Mouse (Mus musculus): ENCODE data around the gene Proser3. TPM values are rescaled to one million over a fixed set of nuclear protein-coding genes. Genes with fewer than 3 reads are reported as not detected.
A peak's percentile ranks its signal among the peaks of the same experiment; 100 is the strongest.

The Proser3 gene
- total RNA-seq (2014; rRNA removed): 15.2 and 23.3 TPM in 2 replicates
- 3.3 and 3.4 TPM in 2 replicates for polyA plus RNA-seq (2015; fragmentation: Nextera tagmentation; extraction: Ambion mirVana)

DNA sequence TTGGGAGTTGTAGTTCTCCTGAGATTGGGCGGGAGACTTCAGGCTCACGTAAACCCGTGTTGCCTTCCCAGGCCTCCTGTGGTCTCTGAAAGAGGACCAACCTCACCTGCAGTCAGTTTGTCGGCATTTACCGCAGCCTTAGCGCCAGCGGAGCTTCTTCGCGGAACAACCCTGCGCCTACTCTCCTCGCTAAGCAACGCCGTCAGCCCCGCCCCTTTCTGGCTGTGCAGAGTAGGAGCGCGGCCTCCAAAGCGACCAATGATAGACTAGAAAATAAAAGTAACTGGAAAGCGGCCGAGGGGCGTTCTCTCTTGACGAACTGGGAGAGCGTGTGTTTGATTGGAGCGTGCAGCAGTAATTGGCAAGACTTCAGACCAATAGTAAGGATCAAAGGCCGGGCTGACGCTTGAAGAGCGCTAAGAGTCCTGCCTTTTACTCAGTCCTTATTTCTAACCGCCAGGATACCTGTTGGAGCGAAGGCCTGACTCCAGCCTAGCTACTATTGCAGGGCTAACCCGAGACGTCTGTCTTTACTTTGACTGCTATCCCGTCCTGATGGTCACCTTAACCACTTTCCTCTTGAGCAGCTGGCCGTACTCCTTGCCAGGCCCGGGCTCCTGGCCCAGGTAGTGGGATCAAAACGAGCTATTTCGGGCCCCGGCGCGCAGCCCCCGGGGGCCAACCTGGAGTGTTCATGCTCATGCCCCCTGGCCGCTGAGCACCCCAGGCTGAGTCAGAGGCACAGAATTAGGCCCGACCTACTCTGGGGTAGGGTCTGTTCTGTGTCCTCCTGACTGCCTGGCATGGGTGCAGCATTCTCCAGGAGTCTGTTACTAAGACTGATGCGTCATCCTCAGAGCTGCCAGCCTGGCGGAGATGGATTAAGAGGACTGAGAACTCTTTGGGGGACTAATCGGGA lies at the start of gene Proser3, which contains the start of gene Hspb6:
Proser3 (minus strand) TSS at position 198 of the 919 bp plus-strand sequence.
Hspb6 (plus strand) TSS at position 77 of the 919 bp plus-strand sequence.
- Histone ChIP-seq H3K4me2 (ENCODE audit: low read depth, low read length, poor library complexity, severe bottlenecking) (peak within 1 kb of the TSS; percentile 76), H3K9me3 (ENCODE audit: low read length) (no peaks in the 10 kb centered on the region), H3K36me3 (ENCODE audit: insufficient read depth, low read length) (peaks cover 24% of the 10 kb centered on the region), H3K9ac (replicated peaks; ENCODE audit: low read length, poor library complexity, severe bottlenecking) (peak within 1 kb of the TSS; percentile 62), H3K27ac (ENCODE audit: low read depth, low read length) (peak within 1 kb of the TSS; percentile 89), H3K4me3 (ENCODE audit: low read depth, low read length) (peak within 1 kb of the TSS; percentile 57), H3K27me3 (ENCODE audit: insufficient read depth, low read length) (no peaks in the 10 kb centered on the region), H3K4me1 (ENCODE audit: insufficient read depth, low read length) (peaks cover 9% of the 10 kb centered on the region; the same call in 1 of the 2 replicates)
- ATAC-seq (ENCODE audit: low FRiP score) (peak; percentile 95), DNase-seq (ENCODE audit: low spot score) (peak; percentile 100)
- WGBS: under 1% methylated on average over 44 of the region's 44 CpGs
- peak; percentile 16 for TF ChIP-seq CTCF (IDR thresholded peaks at IDR 0.05)

GRCm38 (mm10) chr7:30600651-30601050 lies 48.6 kb upstream of the Proser3 start:
- DNase-seq (ENCODE audit: low spot score) (no peak), ATAC-seq (ENCODE audit: low FRiP score) (no peak)
- Histone ChIP-seq H3K9ac (replicated peaks; ENCODE audit: low read length, poor library complexity, severe bottlenecking) (no peak overlapping the region), H3K36me3 (ENCODE audit: insufficient read depth, low read length) (no peaks in the 10 kb centered on the region), H3K4me2 (ENCODE audit: low read depth, low read length, poor library complexity, severe bottlenecking) (no peak overlapping the region), H3K27ac (ENCODE audit: low read depth, low read length) (no peak overlapping the region), H3K4me3 (ENCODE audit: low read depth, low read length) (no peak overlapping the region), H3K9me3 (ENCODE audit: low read length) (no peaks in the 10 kb centered on the region), H3K4me1 (ENCODE audit: insufficient read depth, low read length) (no peaks in the 10 kb centered on the region), H3K27me3 (ENCODE audit: insufficient read depth, low read length) (no peaks in the 10 kb centered on the region)
- 72% methylated on average over 7 of the region's 7 CpGs for WGBS
- TF ChIP-seq CTCF (IDR thresholded peaks at IDR 0.05): no peak

- no peak overlapping the region for H3K9ac ChIP-seq (replicated peaks; ENCODE audit: low read length, poor library complexity, severe bottlenecking)
- no peak for TF ChIP-seq CTCF (IDR thresholded peaks at IDR 0.05)
- DNase-seq (ENCODE audit: low spot score): peak; percentile 96
- H3K27ac ChIP-seq (ENCODE audit: low read depth, low read length): no peak overlapping the region
- H3K36me3 ChIP-seq (ENCODE audit: insufficient read depth, low read length): no peaks in the 10 kb centered on the region
- no peaks in the 10 kb centered on the region for H3K4me1 ChIP-seq (ENCODE audit: insufficient read depth, low read length)
- 1% methylated on average over 16 of the region's 16 CpGs for WGBS
- H3K9me3 ChIP-seq (ENCODE audit: low read length): no peaks in the 10 kb centered on the region
- ATAC-seq (ENCODE audit: low FRiP score): peak; percentile 97
- peak overlapping the region; percentile 29 for H3K4me2 ChIP-seq (ENCODE audit: low read depth, low read length, poor library complexity, severe bottlenecking)
- no peaks in the 10 kb centered on the region for H3K27me3 ChIP-seq (ENCODE audit: insufficient read depth, low read length)
- H3K4me3 ChIP-seq (ENCODE audit: low read depth, low read length): 0 out of 2 replicates have a peak overlapping the region, but pooled peaks have one; percentile 5
These were observed 47.8 kb upstream of the Proser3 start for GRCm38 (mm10) chr7:30599933-30600353.

DNA sequence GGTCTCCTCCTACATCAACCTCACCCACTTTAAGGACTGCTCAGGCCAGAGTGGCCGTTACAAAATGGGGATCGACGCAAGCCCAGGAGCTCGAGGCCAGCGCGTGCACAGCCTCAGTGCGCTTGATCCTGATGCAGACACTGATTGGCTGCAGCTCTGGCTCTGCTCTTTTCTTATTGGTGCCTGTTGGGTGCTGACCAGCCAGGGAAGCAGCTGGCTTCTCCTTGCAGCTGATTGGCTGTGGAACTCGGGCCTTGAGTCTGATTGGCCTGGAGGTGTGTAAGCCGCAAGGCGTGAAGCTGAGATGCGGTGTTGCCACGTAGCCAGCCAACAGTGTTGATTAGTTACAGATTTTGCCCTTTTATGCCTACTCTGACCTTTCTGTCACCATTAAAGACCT lies 46.7 kb upstream of the Proser3 start, which contains the start of gene Zbtb32:
Zbtb32 (minus strand) TSS at position 124 of the 400 bp plus-strand sequence.
- Histone ChIP-seq H3K36me3 (ENCODE audit: insufficient read depth, low read length) (no peaks in the 10 kb centered on the region), H3K4me1 (ENCODE audit: insufficient read depth, low read length) (no peaks in the 10 kb centered on the region), H3K27ac (ENCODE audit: low read depth, low read length) (no peak within 1 kb of the TSS), H3K27me3 (ENCODE audit: insufficient read depth, low read length) (no peaks in the 10 kb centered on the region), H3K4me3 (ENCODE audit: low read depth, low read length) (no peak within 1 kb of the TSS), H3K4me2 (ENCODE audit: low read depth, low read length, poor library complexity, severe bottlenecking) (peak within 1 kb of the TSS; percentile 29; the same call in 1 of the 2 replicates), H3K9ac (replicated peaks; ENCODE audit: low read length, poor library complexity, severe bottlenecking) (no peak within 1 kb of the TSS), H3K9me3 (ENCODE audit: low read length) (no peaks in the 10 kb centered on the region)
- DNase-seq (ENCODE audit: low spot score) (no peak), ATAC-seq (ENCODE audit: low FRiP score) (no peak)
- 95% methylated on average over 12 of the region's 12 CpGs for WGBS
- TF ChIP-seq CTCF (IDR thresholded peaks at IDR 0.05): no peak

GRCm38 (mm10) chr7:30596811-30597210 lies 44.7 kb upstream of the Proser3 start:
- no peak for TF ChIP-seq CTCF (IDR thresholded peaks at IDR 0.05)
- ATAC-seq (ENCODE audit: low FRiP score) (no peak), DNase-seq (ENCODE audit: low spot score) (no peak)
- no peak overlapping the region for H3K4me3 ChIP-seq (ENCODE audit: low read depth, low read length)
- no peaks in the 10 kb centered on the region for H3K4me1 ChIP-seq (ENCODE audit: insufficient read depth, low read length)
- no peak overlapping the region for H3K9ac ChIP-seq (replicated peaks; ENCODE audit: low read length, poor library complexity, severe bottlenecking)
- no peaks in the 10 kb centered on the region for H3K36me3 ChIP-seq (ENCODE audit: insufficient read depth, low read length)
- no peak overlapping the region for H3K4me2 ChIP-seq (ENCODE audit: low read depth, low read length, poor library complexity, severe bottlenecking)
- H3K27ac ChIP-seq (ENCODE audit: low read depth, low read length): no peak overlapping the region
- no peaks in the 10 kb centered on the region for H3K27me3 ChIP-seq (ENCODE audit: insufficient read depth, low read length)
- WGBS: 68% methylated on average over 5 of the region's 5 CpGs
- no peaks in the 10 kb centered on the region for H3K9me3 ChIP-seq (ENCODE audit: low read length)

DNA sequence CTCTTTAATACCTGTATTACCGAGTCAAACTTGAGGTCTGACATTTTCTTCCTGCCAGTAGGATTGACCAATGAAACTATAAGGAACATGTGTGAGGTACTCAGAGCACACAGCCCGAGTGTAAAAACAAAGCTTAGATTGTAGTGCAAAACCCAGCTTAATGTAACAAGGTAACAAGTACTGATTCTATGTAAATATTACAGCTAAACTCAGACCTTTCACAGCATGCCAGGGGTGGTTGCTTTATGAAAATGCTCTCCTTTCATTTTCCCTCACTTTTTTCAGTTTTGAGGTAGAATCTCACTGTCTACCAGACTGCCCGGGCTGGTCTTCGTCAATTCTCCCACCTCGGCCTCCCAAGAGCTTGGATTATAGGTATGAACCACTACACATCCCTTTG lies 44.0 kb upstream of the Proser3 start:
- Histone ChIP-seq H3K36me3 (ENCODE audit: insufficient read depth, low read length) (no peaks in the 10 kb centered on the region), H3K4me1 (ENCODE audit: insufficient read depth, low read length) (no peaks in the 10 kb centered on the region), H3K9ac (replicated peaks; ENCODE audit: low read length, poor library complexity, severe bottlenecking) (no peak overlapping the region), H3K4me2 (ENCODE audit: low read depth, low read length, poor library complexity, severe bottlenecking) (no peak overlapping the region), H3K9me3 (ENCODE audit: low read length) (no peaks in the 10 kb centered on the region), H3K27me3 (ENCODE audit: insufficient read depth, low read length) (no peaks in the 10 kb centered on the region), H3K4me3 (ENCODE audit: low read depth, low read length) (no peak overlapping the region), H3K27ac (ENCODE audit: low read depth, low read length) (no peak overlapping the region)
- whole genome bisulfite sequencing: 86% methylated on average over 5 of the region's 5 CpGs
- TF ChIP-seq CTCF (IDR thresholded peaks at IDR 0.05): no peak
- ATAC-seq (ENCODE audit: low FRiP score) (no peak), DNase-seq (ENCODE audit: low spot score) (no peak)

Data from midbrain, postnatal 0 days (tissue).